16 mouse cellular contexts compared by ENCODE assay signal in the genomic region with DNA sequence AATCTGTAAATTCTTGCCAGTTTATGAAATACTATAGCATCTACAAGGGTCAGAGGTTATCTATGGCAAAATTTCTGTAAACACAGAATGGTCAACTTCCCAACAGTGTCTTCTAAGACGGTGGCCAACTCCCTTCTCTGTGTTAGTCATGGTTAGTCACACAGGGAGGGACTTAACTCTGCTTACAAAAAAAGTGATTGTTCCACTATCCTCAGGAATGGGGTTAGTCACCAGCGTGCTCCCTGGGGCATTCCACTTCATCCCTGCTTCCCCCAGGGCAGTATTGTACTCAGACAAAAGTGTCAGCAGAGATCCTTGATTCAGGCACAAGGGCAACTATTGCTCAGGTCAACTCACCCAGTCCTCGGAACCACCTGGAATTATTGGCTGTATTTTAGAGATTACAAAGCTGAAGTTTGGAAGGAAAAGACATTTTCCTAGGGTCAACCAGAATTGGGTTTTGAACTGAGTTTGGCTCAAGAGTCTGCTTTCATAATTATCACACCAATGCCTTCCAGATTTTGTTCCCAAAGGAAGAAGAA.
DNase-seq lines count a peak whose midpoint lies in the region.
"Had no signal": no experiment of that assay in that cellular context is flagged by ENCODE, and none has a peak within 500 bp of the region (broad histone marks: within the 10 kb centered on the region; RNA-seq: fewer than 3 reads in every experiment).

No protein-coding gene starts in this region.

- DNase-seq in heart, adult 18-20 months, result peak; percentile 30 to 39
- no peak for DNase-seq in heart, embryonic 10.5 days (ENCODE audit: low spot score)
- DNase-seq in R1 (ENCODE audit: low read depth, low spot score), result peak; percentile 81
- DNase-seq in heart, postnatal 14 days, result peak; percentile 10 to 18
- no peak for DNase-seq in thymus, postnatal 14 days
- no peak for DNase-seq in kidney, postnatal 4 days
- DNase-seq in cerebellum, postnatal 4 days (ENCODE audit: low spot score in 2 of 2), result no peak
- DNase-seq: cerebellum, adult 9-11 months; kidney, adult 11 months; lung, postnatal 10 days; midbrain, embryonic 14.5 days; thymus, adult 2 months had no signal

- H3K4me1 ChIP-seq in heart, embryonic 10.5 days, result no peaks in the 10 kb centered on the region
- H3K4me1 ChIP-seq: neural tube, embryonic 12.5 days had no signal

- H3K36me3 ChIP-seq in heart, embryonic 10.5 days, result no peaks in the 10 kb centered on the region
- H3K36me3 ChIP-seq: forebrain, embryonic 10.5 days; hindbrain, embryonic 10.5 days; neural tube, embryonic 12.5 days had no signal

- 61% methylated on average over 3 of the region's 3 CpGs for WGBS in heart, embryonic 10.5 days

- H3K27me3 ChIP-seq in heart, embryonic 10.5 days (ENCODE audit: insufficient read depth, poor library complexity, severe bottlenecking), result no peaks in the 10 kb centered on the region
- H3K27me3 ChIP-seq: CH12.LX; neural tube, embryonic 12.5 days had no signal

- intact Hi-C loops in heart, postnatal 14 days (cut with DNase I), result no loop called here

- no peak overlapping the region for H3K27ac ChIP-seq in heart, embryonic 10.5 days
- H3K27ac ChIP-seq: forebrain, embryonic 10.5 days; hindbrain, embryonic 10.5 days; neural tube, embryonic 12.5 days had no signal

- no peak overlapping the region for H3K4me3 ChIP-seq in heart, embryonic 10.5 days
- H3K4me3 ChIP-seq: forebrain, embryonic 10.5 days; hindbrain, embryonic 10.5 days; neural tube, embryonic 12.5 days had no signal

- H3K9me3 ChIP-seq in heart, embryonic 10.5 days, result no peaks in the 10 kb centered on the region
- H3K9me3 ChIP-seq: forebrain, embryonic 10.5 days; hindbrain, embryonic 10.5 days; neural tube, embryonic 12.5 days had no signal

Comparison
In these comparisons a context has a peak if more than half of its experiments do, and no peak if none do; other contexts are left out.
1. DNase-seq: peak in heart, adult 18-20 months (2 of 2), R1 (single experiment) and heart, postnatal 14 days (2 of 2); none in heart, embryonic 10.5 days (single experiment), thymus, postnatal 14 days (single experiment), kidney, postnatal 4 days (0 of 2) and cerebellum, postnatal 4 days (0 of 2).